Mouse (Mus musculus) adrenal gland, postnatal 25 days (tissue): ENCODE measurements around the gene Efcab12. TPM values are rescaled to one million over a fixed set of nuclear protein-coding genes. Genes with fewer than 3 reads are reported as not detected.

Experiments used
- DNase-seq: peaks from one replicate; pipeline ENCODE4 v3.0.0; 2021; ENCODE audit warnings: mixed read lengths
- microRNA-seq, 2 experiments: library from miRNA; unstranded; fragments of <30 nt; microRNA quantifications; one replicate each; pipeline ENCODE4 v1.2.0; 2021
- total RNA-seq: library from RNA; stranded (reverse); gene quantifications from 2 replicates; pipeline ENCODE4 v1.2.3, GENCODE M21; 2021

The Efcab12 gene
- total RNA-seq, 1 experiment from 2014 or later: 1.9 TPM

DNA sequence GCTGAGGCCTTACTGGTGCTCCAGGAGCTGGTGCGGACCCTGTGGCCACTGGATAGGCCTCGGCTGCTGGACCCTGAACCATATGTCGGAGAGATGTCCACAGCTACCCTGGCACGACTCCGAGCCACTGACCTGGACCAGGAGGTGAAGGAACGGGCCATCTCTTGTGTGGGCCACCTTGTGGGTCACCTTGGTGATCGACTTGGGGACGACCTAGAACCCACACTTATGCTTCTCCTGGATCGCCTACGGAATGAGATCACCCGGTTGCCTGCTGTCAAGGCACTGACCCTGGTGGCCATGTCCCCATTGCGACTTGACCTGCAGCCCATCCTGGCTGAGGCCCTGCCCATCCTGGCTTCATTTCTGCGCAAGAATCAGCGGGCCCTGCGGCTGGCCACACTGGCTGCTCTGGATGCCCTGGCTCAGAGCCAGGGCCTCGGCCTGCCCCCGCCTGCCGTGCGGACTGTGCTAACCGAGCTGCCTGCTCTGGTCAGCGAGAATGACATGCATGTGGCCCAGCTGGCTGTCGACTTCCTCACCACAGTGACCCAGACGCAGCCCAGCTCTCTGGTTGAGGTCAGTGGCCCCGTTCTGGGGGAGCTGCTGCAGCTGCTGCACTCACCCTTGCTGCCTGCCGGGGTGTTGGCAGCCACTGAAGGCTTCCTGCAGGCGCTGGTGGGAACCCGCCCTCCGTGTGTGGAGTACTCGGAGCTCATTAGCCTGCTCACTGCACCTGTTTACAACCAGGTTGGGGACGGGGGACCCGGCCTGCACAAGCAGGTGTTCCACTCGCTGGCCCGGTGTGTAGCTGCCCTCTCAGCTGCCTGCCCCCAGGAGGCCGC lies 46.1 kb downstream of the Efcab12 start:
- DNase-seq: no peak

DNA sequence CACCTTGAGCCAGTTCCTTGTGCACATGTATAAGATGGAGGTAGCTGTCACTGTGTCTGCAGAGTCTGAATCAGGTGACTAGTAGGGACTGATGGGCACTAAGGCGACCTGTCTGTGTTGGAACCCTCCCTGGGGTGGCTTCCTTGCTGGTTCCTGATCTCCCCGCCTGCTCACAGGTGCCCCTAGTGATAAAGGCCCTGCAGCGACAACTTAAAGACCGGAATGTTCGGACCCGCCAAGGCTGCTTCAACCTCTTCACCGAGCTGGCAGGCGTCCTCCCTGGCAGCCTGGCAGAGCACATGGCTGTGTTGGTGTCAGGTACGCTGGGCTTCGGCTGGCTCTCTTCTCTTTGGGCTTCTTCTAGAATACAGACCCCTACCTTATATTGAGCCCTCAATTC lies 47.2 kb downstream of the Efcab12 start:
- DNase-seq: no peak

DNA sequence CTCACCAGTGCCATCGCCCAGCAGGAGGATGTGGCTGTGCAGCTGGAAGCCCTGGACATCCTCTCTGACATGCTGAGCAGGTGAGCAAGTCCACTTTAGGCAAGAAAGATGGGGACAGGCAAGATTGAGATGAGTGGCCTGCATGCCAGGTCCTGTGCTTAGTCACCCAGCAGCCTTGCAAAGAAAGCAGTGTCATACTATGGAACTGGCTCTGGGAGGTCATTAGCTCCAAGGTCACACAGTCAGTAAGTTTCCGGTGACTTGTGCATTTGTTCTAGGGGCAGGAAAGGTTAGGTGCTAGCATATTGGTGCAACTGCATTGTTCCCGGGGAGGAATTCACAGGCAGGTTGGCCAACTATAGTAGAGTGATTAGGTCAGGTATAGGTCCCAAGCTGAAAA lies 55.4 kb downstream of the Efcab12 start:
- DNase-seq: no peak

DNA sequence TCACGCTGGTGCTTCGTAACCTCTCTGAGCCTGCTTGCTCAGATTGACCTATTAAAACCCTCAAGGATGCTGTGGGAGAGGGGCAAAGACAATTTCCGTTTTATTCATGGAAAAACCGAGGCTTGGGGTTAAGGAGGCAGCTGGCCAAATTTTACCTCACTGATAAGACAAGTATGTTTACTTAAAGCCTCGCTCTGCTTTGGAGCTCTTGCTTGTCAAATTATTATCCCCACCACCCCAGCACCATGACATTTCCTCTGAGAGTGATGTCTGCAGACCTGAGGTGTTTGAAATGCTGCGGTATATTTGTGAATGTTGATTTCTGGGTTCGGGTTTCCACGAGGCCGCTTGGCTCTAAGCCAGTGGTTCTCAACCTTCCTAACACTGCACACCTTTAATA lies 61.8 kb downstream of the Efcab12 start:
- no peak for DNase-seq

DNA sequence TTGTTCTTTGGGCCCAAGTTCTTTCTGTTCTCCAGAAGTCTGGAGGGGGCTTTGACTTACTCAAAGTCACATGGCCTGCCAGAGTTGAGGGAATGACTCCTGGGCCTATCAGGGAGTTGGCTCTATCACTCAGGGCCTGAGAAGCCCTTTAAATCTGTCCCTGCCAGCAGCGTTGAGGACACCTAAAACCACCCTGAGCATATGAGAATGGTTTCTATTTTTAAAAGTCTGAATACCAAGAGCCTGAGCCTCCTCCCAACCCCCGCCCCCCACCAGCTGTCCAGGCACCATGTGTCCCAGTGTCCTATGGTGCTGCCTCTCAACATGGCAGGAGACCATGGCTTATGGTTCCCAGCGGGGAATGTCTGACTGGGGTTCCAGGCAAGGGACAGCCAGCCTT lies 62.4 kb downstream of the Efcab12 start:
- no peak for DNase-seq

DNA sequence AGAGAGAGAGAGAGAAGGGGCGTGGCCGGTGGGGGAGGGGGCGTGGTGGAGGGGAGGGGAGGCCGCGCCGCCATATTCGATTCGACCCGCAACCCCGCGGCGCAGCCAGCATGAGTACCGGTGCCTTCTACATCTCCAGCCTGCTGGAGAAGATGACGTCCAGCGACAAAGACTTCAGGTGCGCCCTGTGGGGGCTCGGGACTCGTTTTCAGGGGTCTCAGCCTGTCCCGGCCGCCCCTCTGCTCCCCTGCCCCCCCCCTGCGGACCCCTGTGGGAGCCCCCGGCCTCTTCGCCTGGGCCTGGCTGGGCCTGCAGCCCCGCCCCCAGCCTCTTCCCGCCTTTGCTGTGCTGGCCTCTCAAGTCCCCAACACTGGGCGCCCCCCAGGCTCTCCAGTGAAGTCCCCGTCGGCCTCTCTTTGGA lies 63.7 kb downstream of the Efcab12 start, which contains the start of gene Cand2:
TSS of gene Cand2 (plus strand) at position 38 of the 421 bp plus-strand sequence.
- peak; percentile 70 for DNase-seq

DNA sequence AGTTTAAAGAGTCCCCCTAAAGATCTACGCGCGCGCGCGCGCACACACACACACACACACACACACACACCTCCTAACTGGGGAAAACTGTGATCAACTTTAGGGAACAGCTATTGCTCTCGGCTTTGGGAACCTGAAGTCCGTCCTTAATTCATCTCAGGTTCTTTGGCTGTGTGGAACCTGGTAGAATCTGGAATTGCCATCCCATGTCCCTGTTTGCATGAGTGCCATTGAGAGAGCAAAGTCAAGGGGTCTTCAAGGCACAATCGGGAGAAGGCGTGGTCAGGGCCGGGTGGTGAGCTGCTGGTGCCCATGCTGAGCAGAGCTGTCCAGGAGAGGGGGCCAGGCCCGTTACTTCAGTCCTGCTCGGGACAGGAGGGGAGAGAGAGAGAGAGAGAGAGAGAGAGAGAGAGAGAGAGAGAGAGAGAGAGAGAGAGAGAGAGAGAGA lies 64.2 kb downstream of the Efcab12 start:
- DNase-seq: no peak

DNA sequence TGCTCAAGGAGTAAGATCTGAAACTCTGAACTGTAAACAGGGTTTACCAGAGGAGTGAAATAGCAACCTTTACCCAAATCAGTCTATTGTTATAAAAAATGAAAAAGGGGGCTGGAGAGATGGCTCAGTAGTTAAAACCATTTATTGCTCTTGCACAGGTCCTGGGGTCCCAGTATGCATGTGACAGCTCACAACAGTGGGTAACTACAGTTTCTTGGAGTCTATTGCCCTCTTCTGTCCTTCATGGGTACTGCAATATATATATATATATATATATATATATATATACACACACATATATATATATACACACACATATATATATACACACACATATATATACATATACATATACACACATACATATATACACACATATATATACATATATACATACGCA lies 65.6 kb downstream of the Efcab12 start:
- DNase-seq: no peak

DNA sequence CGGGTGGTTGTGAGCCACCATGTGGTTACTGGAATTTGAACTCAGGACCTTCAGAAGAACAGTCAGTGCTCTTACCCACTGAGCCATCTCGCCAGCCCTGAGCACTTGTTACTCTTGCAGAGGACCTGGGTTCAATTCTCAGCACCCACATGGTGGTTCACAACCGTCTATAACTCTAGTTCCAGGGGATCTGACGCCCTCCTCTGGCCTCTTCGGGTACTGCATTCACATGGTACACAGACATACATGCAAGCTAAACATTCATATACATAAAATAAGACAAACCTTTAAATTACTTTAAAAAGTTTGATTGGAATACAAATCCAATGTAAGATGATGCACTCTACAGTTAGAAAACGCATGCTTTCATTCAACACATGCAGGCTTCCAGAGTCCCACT lies 66.0 kb downstream of the Efcab12 start:
- DNase-seq: no peak

DNA sequence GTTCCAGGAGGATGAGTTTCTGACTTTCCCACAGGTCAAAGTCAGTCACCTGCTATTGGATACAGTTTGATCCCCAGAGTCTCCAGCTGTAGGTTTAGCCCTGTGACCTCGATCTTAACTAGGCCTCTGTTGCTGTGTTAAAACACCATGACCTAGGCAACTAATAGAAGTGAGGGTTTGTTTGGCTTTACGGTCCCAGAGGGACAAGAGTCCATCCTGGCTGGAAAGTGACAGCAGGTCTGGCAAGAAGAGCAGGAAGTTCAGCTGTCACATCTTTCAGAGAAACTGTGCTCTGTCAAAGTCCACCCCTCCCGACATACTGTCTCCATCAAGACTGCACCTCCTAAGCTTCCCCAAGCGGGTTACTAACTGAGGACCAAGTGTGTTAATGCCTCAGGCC lies 67.4 kb downstream of the Efcab12 start:
- no peak for DNase-seq

DNA sequence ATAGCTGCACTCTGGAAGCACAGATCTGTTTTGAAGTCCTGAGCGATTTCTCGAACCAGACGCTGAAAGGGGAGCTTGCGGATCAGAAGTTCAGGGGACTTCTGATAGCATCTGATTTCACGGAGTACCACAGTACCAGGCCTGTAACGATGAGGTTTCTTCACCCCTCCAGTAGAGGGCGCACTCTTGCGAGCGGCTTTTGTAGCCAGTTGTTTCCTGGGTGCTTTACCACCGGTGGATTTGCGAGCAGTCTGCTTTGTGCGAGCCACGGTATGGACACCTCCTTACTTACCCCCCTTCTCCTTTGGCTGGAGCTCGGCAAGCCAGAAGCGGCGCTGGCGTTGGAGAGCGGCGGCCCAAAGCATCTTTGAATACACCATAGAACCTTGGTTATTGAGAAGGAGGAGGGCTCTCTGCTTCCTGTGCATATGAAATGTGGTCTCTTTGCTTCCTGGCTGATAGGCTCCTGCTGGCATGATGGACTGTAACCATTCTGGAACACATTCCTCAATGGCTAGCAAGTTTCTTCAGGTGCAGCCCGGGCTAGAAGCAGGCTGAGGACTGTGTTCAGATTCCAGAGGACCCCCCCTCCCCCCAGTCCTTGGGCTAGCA lies 68.0 kb downstream of the Efcab12 start:
- no peak for DNase-seq

DNA sequence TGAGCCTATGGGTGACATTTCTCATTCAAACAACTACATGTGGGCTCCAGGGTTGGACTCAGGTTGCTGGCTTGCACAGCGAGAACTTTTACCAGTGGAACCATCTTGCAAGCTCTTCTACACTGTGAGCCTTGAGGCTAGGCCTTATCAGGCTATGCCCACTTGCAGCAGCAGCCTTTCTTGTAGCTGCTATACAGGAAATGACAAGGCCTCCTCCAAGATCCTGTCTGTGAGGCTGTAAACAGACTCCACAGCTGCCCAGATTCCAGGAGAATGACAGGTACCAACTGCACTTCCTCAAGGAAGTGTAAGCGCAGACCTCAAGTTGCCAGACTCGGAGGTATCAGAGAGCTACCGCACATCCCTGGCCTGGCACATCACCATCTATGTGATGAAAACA lies 70.0 kb downstream of the Efcab12 start:
- no peak for DNase-seq

DNA sequence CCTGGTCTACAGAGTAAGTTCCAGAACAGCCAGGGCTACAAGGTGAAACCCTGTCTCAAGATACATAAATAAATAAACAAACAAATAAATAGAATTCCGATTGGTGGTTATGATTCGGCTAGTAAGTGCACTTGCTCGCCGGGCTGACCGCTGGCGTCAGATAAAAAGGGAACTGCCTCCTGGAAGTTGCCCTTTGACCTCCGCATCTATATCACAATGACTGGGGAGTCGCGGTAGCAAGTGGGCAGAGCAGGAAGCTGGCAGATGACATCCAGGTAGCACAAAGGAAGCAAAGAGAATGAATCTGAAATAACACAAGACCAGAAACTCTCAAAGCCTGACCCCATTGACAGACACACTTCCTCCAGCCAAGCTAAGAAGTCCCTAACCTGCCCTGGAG lies 70.9 kb downstream of the Efcab12 start:
- no peak for DNase-seq

DNA sequence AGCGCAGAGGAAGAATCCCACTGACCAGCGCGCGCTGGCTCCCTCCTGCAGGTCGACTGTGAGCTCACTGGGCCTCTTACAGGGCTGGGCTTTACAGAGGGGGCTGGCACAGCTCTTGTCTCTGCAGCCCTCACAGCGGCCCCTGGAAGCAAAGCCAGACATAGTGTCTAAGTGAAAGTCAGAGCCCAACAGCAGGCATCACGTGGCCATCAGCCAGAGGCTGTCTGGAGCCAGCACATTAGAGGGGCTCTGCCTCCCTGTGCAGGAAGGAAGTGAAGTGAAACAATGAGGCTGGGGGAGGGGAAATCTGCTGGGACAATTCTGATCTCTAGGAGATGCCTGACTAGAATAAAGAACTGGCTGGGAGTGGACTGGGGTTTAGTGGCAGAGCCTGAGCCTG lies 74.0 kb downstream of the Efcab12 start:
- peak; percentile 28 for DNase-seq

DNA sequence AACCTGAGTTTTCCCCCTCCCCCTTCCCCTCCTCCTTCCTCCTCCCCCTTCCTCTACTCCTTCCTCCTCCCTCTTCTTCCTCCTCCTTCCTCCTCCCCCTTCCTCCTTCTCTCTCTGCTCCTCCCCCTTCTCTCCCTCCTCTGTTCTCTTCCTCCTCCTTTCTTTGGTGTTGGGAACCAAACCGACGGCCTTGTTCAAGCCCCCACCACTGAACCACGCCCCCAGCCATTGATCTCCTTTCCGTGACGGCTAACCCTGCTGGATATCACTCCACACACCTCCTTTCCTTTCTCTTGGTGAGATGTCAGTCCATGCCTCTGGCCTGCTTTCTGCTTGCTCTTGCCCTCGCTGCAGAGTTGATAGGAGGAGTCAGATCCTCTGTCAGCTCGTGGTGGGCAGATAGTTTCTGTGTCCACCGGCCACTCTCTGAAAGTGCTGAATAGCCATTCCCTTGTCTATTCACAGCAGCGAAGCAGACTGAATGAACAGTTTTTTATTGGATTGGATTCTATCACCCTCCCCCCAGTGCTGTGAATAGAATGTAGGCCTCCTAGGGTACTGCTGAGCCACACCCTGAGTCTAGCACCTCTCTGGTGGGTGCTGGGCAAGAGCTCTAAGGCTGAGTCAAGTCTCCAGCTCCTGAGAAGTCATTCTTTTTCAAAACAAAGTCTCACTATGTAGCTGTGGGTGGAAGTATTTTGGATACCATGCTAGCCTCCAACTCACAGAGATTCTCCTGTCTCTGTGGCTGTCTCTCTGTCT lies 76.0 kb downstream of the Efcab12 start, which contains the start of gene Tmem40:
TSS of gene Tmem40 (minus strand) at position 416 of the 762 bp plus-strand sequence.
- DNase-seq: no peak

DNA sequence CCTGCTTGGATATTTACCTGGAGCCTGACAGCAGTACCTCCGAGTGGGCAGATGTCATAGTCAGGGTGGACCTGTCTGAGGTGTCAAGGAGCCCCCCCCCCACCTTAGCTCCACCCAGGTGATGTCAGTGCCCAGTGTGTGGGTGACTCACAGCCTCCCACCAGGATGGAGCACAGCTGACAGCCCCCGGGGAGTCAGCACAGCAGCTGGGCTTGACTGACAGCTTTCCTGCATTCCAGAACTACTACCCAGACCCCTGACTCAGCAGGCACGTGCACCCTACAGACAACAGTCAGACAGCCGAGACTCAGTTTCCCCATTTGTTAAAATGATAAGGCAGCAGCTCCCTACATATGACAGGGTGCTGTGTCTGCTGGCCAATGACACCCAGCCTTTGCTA lies 77.2 kb downstream of the Efcab12 start:
- DNase-seq: no peak

Small RNA genes within 50 kb of the gene (microRNA-seq; reads per million reads assigned to microRNA genes)
- 0 reads per million in 2 experiments for gene Mir7660

Other genes with a start within 250 kb of the Efcab12 start
- not detected in 2 replicates for gene Mkrn2os, start 245.8 kb downstream of the Efcab12 start, total RNA-seq
- 43.1 and 47.8 TPM in 2 replicates for gene Mkrn2, start 236.5 kb downstream of the Efcab12 start, total RNA-seq
- 115 and 155 TPM in 2 replicates for gene Raf1, start 161.8 kb downstream of the Efcab12 start, total RNA-seq
- gene Tmem40, start 76.0 kb downstream of the Efcab12 start, total RNA-seq: not detected in 2 replicates
- gene Cand2, start 63.9 kb downstream of the Efcab12 start, total RNA-seq: 11.2 and 14.1 TPM in 2 replicates
- gene Rpl32, start 29.7 kb downstream of the Efcab12 start, total RNA-seq: 1,141 and 1,199 TPM in 2 replicates
- 4.0 and 4.8 TPM in 2 replicates for gene Mbd4, start 15.0 kb upstream of the Efcab12 start, total RNA-seq
- 19.2 and 22.2 TPM in 2 replicates for gene Ift122, start 15.1 kb upstream of the Efcab12 start, total RNA-seq
- gene Rho, start 93.3 kb upstream of the Efcab12 start, total RNA-seq: 0.94 and 1.9 TPM in 2 replicates
- gene H1foo, start 106.5 kb upstream of the Efcab12 start, total RNA-seq: not detected in 2 replicates
- 170 and 214 TPM in 2 replicates for gene Plxnd1, start 156.6 kb upstream of the Efcab12 start, total RNA-seq